Mouse (Mus musculus) forebrain, embryonic 13.5 days (tissue): ENCODE results near the gene Gm48552. TPM values are rescaled to one million over a fixed set of nuclear protein-coding genes. Genes with fewer than 3 reads are reported as not detected.
A peak's percentile ranks its signal among the peaks of the same experiment; 100 is the strongest.

ENCODE experiments used
- ATAC-seq: fragments of 200-750 bp; cut with Nextera tagmentation; 2 replicates; pipeline ENCODE4 v1.8.0; 2017
- H3K27ac ChIP-seq: fragments of 300-500 bp; sonication (generic); 2 replicates; pipeline ENCODE4 v1.5.1; 2015; ENCODE audit warnings: inconsistent platforms, mild to moderate bottlenecking, moderate library complexity
- H3K27me3 ChIP-seq: fragments of 300-500 bp; sonication (generic); 2 replicates; pipeline ENCODE4 v1.6.1; 2015; ENCODE audit warnings: mild to moderate bottlenecking, inconsistent platforms
- H3K36me3 ChIP-seq: fragments of 300-500 bp; sonication (generic); 2 replicates; pipeline ENCODE4 v1.6.1; 2015; ENCODE audit warnings: mild to moderate bottlenecking, inconsistent platforms; ENCODE audit not compliant: poor library complexity, severe bottlenecking
- H3K4me1 ChIP-seq: fragments of 300-500 bp; sonication (generic); 2 replicates; pipeline ENCODE4 v1.6.1; 2015; ENCODE audit warnings: inconsistent platforms
- H3K4me2 ChIP-seq: fragments of 300-500 bp; sonication (generic); 2 replicates; pipeline ENCODE4 v1.6.1; 2015; ENCODE audit warnings: inconsistent platforms, mild to moderate bottlenecking, moderate library complexity
- H3K4me3 ChIP-seq: fragments of 300-500 bp; sonication (generic); 2 replicates; pipeline ENCODE4 v1.5.1; 2015; ENCODE audit warnings: mild to moderate bottlenecking, inconsistent platforms
- H3K9ac ChIP-seq: fragments of 300-500 bp; sonication (generic); 2 replicates; pipeline ENCODE4 v1.6.1; 2015; ENCODE audit warnings: mild to moderate bottlenecking, inconsistent platforms
- H3K9me3 ChIP-seq: fragments of 300-500 bp; sonication (generic); replicated peaks from 2 replicates; pipeline ENCODE4 v1.6.1; 2016; ENCODE audit warnings: inconsistent platforms
- WGBS: fragments of 180-500 bp; shearing (Covaris S2); methylation state at CpG from one replicate; pipeline ENCODE4 v1.1.7; 2015; 5-methylcytosine and 5-hydroxymethylcytosine counted together
- polyA plus RNA-seq: library from polyadenylated mRNA; unstranded; fragments of >200 nt; fragmentation: Nextera tagmentation; extraction: Ambion mirVana; gene quantifications from 2 replicates; pipeline ENCODE4 v1.2.1, GENCODE M21; 2015

Gm48552 gene
- polyA plus RNA-seq, 1 experiment from 2014 or later, result 2.3 TPM

DNA sequence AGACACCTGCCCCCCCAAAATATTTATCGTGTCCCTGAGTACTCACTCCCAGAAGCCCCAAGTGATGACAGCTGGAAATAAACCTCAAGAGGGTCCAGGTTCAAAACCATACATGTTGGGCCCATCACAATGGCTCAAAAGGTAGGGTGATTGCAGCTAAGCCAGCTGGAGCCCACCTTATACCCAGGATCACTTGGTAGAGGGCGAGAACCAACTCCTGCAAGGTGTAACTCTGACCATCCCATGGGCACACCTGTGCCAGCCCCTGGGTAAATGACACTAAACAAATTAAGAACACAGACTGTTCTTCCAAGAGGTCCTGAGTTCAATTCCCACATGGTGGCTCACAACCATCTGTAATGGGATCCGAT, 9.6 kb upstream of the Gm48552 start:
- peaks cover 32% of the 10 kb centered on the region for H3K4me1 ChIP-seq
- H3K4me3 ChIP-seq, result peak overlapping the region; percentile 83
- H3K27me3 ChIP-seq, result no peaks in the 10 kb centered on the region
- H3K36me3 ChIP-seq, result peaks cover 19% of the 10 kb centered on the region
- no peaks in the 10 kb centered on the region for H3K9me3 ChIP-seq
- H3K4me2 ChIP-seq, result peak overlapping the region; percentile 65
- WGBS, result 53% methylated on average over 3 of the region's 3 CpGs
- peak; percentile 0; the same call in 1 of the 2 replicates for ATAC-seq
- H3K9ac ChIP-seq, result peak overlapping the region; percentile 66
- peak overlapping the region; percentile 69 for H3K27ac ChIP-seq

DNA sequence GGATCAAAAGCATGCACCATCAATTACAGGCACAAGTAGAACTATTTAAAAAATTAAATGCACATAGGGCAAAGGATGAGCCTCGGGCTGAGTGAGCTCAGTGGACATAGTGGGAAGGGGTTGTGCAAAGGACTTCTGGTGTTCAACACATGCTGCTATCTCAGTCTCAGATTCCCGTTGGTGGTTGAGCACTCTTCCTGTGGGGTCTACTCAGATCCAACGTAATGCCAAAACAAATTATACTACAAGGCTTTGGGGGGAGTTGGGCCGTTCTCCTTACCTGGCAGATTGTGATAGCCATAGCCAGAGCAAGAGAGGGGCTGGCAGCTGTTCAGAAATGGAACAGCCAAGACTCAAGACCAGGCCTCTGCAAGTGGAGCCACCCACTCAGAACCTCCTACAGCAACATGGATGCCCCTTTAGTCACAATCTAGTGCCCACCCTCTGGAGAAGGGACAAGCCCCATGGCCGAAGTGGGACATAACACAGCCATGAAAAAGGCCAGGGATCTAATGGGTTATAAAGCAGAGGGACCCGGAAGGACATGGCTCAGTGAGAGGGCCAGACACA, 8.9 kb upstream of the Gm48552 start:
- 89% methylated on average over 6 of the region's 6 CpGs for WGBS
- no peaks in the 10 kb centered on the region for H3K9me3 ChIP-seq
- H3K27me3 ChIP-seq, result no peaks in the 10 kb centered on the region
- ATAC-seq, result no peak
- H3K4me2 ChIP-seq, result no peak overlapping the region
- H3K4me1 ChIP-seq, result peaks cover 35% of the 10 kb centered on the region
- no peak overlapping the region for H3K27ac ChIP-seq
- no peak overlapping the region for H3K4me3 ChIP-seq
- H3K36me3 ChIP-seq, result peaks cover 13% of the 10 kb centered on the region
- no peak overlapping the region for H3K9ac ChIP-seq

DNA sequence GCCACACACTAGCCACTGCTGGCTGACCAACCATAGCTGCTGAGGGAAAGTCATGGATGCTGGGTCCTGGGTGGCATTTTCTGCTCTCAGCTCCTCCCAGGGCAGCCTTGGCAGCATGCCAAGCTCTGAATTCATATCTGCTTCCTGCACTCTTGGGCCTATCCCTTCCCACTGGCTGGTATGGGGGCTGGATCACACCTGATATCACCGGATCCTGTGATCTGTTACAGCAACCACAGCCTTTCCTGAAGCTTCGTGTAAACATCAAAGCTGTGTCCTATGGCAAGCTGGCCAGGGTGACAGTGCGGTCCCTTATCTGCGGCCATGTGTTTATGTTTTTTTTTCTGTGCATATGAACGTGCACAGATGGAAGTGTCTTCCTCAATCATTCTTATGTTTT, 6.8 kb upstream of the Gm48552 start:
- no peak overlapping the region for H3K4me2 ChIP-seq
- H3K4me1 ChIP-seq, result peaks cover 28% of the 10 kb centered on the region
- H3K27ac ChIP-seq, result no peak overlapping the region
- 80% methylated on average over 5 of the region's 5 CpGs for WGBS
- no peaks in the 10 kb centered on the region for H3K27me3 ChIP-seq
- H3K9me3 ChIP-seq, result no peaks in the 10 kb centered on the region
- H3K9ac ChIP-seq, result peak overlapping the region; percentile 31; the same call in 1 of the 2 replicates
- peaks cover 14% of the 10 kb centered on the region for H3K36me3 ChIP-seq
- H3K4me3 ChIP-seq, result no peak overlapping the region
- no peak for ATAC-seq

DNA sequence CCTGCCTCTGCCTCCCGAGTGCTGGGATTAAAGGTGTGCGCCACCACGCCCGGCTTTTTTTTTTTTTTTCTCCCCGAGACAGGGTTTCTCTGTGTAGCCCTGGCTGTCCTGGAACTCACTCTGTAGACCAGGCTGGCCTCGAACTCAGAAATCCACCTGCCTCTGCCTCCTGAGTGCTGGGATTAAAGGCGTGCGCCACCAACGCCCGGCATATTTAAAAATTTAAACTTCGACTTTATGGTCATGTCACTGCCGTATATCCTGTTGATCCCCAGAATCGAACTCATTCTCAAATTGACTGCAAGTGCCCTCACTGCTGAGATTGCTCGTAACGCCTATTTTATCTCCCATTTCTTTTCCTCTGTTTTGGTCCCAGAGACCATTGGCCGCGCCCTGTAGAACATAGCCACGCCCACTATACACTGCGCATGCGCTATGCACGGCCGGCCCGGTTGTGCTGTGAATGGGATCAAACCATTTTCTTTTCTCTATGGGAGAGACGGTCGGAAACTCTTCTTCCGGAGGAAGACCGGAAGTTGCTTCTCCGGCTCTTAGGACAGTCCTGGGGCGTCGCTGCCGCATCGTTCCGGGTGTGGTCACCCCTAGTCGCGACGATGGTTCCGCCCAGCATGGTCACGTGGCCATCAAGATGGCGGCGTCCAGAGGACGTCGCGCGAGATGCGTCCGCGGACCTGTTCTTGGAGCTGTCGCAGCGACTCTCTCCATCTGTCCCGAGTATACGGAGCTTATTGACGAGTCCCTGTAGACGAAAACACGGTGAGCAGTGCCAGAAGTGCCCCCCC, 4.8 kb upstream of the Gm48552 start, which contains the start of the genes Dohh and Gm48551:
Gene Dohh (plus strand): TSS at position 627 of the 803 bp plus-strand sequence.
Gene Gm48551 (plus strand): TSS at position 665 of the 803 bp plus-strand sequence.
- WGBS, result 10% methylated on average over 54 of the region's 54 CpGs
- Histone ChIP-seq H3K36me3 (peaks cover 32% of the 10 kb centered on the region), H3K4me2 (peak within 1 kb of the TSS; percentile 94), H3K9me3 (no peaks in the 10 kb centered on the region), H3K9ac (peak within 1 kb of the TSS; percentile 87), H3K4me3 (peak within 1 kb of the TSS; percentile 97), H3K4me1 (peaks cover 19% of the 10 kb centered on the region), H3K27me3 (no peaks in the 10 kb centered on the region), H3K27ac (peak within 1 kb of the TSS; percentile 84)
- peak; percentile 96 for ATAC-seq

GRCm38 (mm10) chr10:81384605-81384982, 4.2 kb upstream of the Gm48552 start:
- ATAC-seq, result peak; percentile 28; the same call in 1 of the 2 replicates
- WGBS, result under 1% methylated on average over 19 of the region's 19 CpGs

DNA sequence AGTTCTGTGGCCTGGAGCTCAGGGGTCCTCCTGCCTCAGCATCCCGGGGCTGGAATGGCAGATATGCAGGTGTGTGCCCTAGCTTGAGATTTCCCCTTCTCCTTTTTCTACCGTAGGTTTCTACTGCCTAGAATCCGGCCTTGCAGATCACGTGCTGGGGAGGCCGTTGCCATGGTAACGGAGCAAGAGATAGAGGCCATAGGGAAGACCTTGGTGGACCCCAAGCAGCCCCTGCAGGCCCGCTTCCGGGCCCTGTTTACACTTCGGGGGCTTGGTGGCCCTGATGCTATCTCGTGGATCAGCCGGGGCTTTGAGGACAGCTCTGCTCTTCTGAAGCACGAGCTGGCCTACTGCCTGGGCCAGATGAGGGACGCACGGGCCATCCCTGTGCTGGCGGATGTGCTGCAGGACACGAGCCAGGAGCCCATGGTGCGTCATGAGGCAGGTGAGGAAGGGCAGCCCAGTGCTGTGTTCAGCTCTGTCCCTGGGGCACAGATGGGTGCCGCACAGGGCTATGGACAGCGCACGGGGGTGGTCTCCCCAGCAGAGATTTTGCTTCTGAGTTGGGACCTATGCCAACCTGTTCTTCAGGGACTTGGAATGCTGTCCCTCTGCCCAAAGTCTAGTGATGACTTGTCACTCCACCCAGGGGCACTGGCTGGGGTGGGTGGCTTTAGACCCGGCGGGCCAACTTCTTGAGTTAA, 3.0 kb upstream of the Gm48552 start:
- Histone ChIP-seq H3K4me2 (peak overlapping the region; percentile 94), H3K36me3 (peaks cover 37% of the 10 kb centered on the region), H3K9ac (peak overlapping the region; percentile 87; the same call in 1 of the 2 replicates), H3K27ac (no peak overlapping the region), H3K4me3 (peak overlapping the region; percentile 97), H3K27me3 (no peaks in the 10 kb centered on the region), H3K9me3 (no peaks in the 10 kb centered on the region), H3K4me1 (peaks cover 21% of the 10 kb centered on the region)
- no peak for ATAC-seq
- WGBS, result 88% methylated on average over 22 of the region's 22 CpGs

More at GRCm38 (mm10) chr10:81384605-81384982, 4.2 kb upstream of the Gm48552 start:
- Histone ChIP-seq H3K27me3 (no peaks in the 10 kb centered on the region), H3K4me1 (peaks cover 18% of the 10 kb centered on the region), H3K27ac (peak overlapping the region; percentile 84), H3K36me3 (peaks cover 32% of the 10 kb centered on the region), H3K9me3 (no peaks in the 10 kb centered on the region), H3K4me3 (peak overlapping the region; percentile 97), H3K9ac (peak overlapping the region; percentile 87), H3K4me2 (peak overlapping the region; percentile 94)

DNA sequence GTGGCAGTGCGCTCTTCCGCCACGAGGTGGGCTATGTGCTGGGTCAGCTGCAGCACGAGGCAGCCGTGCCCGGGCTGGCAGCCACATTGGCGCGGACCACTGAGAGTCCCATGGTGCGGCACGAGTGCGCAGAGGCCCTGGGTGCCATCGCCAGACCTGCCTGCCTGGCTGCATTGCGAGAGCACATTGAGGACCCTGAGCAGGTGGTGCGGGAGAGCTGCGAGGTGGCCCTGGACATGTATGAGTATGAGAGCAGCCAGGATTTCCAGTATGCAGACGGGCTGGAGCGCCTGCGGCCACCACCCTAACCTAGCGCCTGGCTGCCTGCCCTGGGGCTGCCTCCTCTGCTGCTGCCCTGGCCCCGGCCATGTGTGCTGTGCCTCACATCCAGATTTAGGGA, 1.1 kb upstream of the Gm48552 start:
- H3K36me3 ChIP-seq, result peaks cover 48% of the 10 kb centered on the region
- no peak overlapping the region for H3K4me2 ChIP-seq
- WGBS, result 97% methylated on average over 20 of the region's 20 CpGs
- H3K4me1 ChIP-seq, result peaks cover 21% of the 10 kb centered on the region
- H3K9ac ChIP-seq, result no peak overlapping the region
- no peak overlapping the region for H3K4me3 ChIP-seq
- ATAC-seq, result no peak
- no peak overlapping the region for H3K27ac ChIP-seq
- no peaks in the 10 kb centered on the region for H3K27me3 ChIP-seq
- no peaks in the 10 kb centered on the region for H3K9me3 ChIP-seq

DNA sequence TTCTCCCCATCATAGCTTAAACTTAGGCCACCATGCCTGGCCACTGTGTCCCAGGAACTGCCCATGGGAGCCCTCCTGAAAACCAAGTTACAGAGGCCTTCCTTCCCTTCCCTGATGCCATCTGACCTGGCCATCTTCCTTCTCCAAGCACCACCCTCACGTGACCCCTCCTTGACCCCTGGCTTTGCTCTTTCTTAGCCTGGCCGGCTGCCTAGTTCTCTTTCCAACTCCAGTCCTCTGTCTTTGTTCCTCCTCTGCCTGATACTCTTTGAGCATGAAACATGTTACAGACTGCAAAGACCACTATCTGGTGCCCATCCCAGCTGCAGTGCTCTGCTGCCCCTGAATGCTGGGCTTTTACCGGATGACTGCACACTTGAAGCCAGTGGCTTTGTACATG, 568 bp downstream of the Gm48552 start:
- no peaks in the 10 kb centered on the region for H3K9me3 ChIP-seq
- no peak overlapping the region for H3K4me3 ChIP-seq
- no peak overlapping the region for H3K4me2 ChIP-seq
- no peak for ATAC-seq
- no peak overlapping the region for H3K27ac ChIP-seq
- 46% methylated on average over 3 of the region's 3 CpGs for WGBS
- peaks cover 32% of the 10 kb centered on the region for H3K4me1 ChIP-seq
- no peaks in the 10 kb centered on the region for H3K27me3 ChIP-seq
- 0 out of 2 replicates have a peak overlapping the region, but pooled peaks have one; percentile 9 for H3K9ac ChIP-seq
- H3K36me3 ChIP-seq, result peaks cover 48% of the 10 kb centered on the region

- H3K9ac ChIP-seq, result no peak overlapping the region
- no peaks in the 10 kb centered on the region for H3K9me3 ChIP-seq
- ATAC-seq, result peak; percentile 60
- WGBS, result 57% methylated on average over 22 of the region's 23 CpGs
- H3K4me1 ChIP-seq, result peaks cover 28% of the 10 kb centered on the region
- peaks cover 48% of the 10 kb centered on the region for H3K36me3 ChIP-seq
- no peak overlapping the region for H3K27ac ChIP-seq
- no peak overlapping the region for H3K4me3 ChIP-seq
- H3K27me3 ChIP-seq, result no peaks in the 10 kb centered on the region
- H3K4me2 ChIP-seq, result no peak overlapping the region
Measured at GRCm38 (mm10) chr10:81389801-81390677, 1.2 kb downstream of the Gm48552 start.

- Histone ChIP-seq H3K4me3 (no peak overlapping the region), H3K4me1 (peaks cover 22% of the 10 kb centered on the region), H3K27me3 (no peaks in the 10 kb centered on the region), H3K9me3 (no peaks in the 10 kb centered on the region), H3K36me3 (peaks cover 48% of the 10 kb centered on the region), H3K27ac (no peak overlapping the region), H3K4me2 (no peak overlapping the region), H3K9ac (no peak overlapping the region)
- 89% methylated on average over 13 of the region's 13 CpGs for WGBS
- no peak for ATAC-seq
Measured at GRCm38 (mm10) chr10:81390678-81390965, 1.8 kb downstream of the Gm48552 start.

DNA sequence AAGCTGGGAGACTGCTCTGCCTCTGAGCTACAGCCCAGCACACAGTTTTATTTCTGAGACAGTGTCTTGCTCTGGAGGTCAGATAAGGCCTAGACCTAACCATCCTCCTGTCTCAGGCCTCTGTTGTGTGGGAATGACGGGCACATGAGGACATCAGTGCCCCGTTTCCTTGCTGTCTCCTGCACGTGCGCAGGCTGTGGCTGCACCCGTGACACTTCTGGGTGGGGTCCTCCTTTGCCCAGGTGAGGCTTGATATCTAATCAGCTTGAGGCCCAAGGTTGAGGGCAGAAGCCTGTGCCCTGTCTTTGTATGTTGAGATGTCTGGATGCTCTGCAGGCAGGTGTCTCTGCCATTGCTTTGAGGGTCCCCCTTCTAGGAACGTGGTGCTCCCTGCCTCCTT, 3.5 kb downstream of the Gm48552 start:
- Histone ChIP-seq H3K36me3 (peaks cover 33% of the 10 kb centered on the region), H3K27me3 (no peaks in the 10 kb centered on the region), H3K27ac (no peak overlapping the region), H3K4me2 (no peak overlapping the region), H3K4me1 (peaks cover 18% of the 10 kb centered on the region), H3K4me3 (no peak overlapping the region), H3K9ac (peak overlapping the region; percentile 35; the same call in 1 of the 2 replicates), H3K9me3 (no peaks in the 10 kb centered on the region)
- no peak for ATAC-seq
- WGBS, result 87% methylated on average over 6 of the region's 6 CpGs
